Mouse (Mus musculus): ENCODE measurements around the gene Lca5l.

DNA sequence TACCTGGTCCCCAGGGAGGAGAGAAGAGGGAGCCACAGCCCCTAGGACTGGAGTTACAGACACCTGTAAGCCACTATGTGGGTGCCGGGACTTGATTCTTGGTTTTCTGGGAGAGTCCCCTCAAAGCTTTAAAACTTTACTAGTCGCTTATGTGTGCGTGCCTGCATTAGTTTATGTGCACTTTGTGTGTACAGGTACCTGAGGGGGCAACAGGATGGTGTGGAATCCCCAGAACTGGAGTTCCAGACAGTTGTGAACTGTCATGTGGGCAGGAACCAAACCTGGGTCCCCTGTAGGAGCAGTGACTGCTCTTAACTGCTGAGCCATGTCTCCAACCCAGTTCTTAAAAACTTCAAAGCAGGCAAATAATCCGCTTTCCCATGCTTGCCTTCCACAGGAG, 39.2 kb upstream of the Lca5l start:
- no peak for TF ChIP-seq CTCF (conservative IDR thresholded peaks at IDR 0.05; ENCODE audit: low read length)
- no peak for TF ChIP-seq NANOG (IDR thresholded peaks at IDR 0.05; ENCODE audit: borderline replicate concordance, low read length)
- no peak for TF ChIP-seq POU5F1 (IDR thresholded peaks at IDR 0.05; ENCODE audit: borderline replicate concordance, low read length)

All from E14TG2a.4 (cell line).